Mouse (Mus musculus) heart, adult 2 months (tissue): ENCODE measurements around the gene Irf1.

Experiments
- CTCF ChIP-seq: fragments of 200-600 bp; IDR thresholded peaks from 2 replicates; pipeline ENCODE4 v1.8.1; 2022; ENCODE audit warnings: antibody characterized with exemption, mild to moderate bottlenecking, moderate library complexity
- POLR2A ChIP-seq: fragments of 200-500 bp; IDR thresholded peaks from 2 replicates; pipeline ENCODE4 v1.6.1; 2011; ENCODE audit warnings: mild to moderate bottlenecking, low read depth, low read length, control low read depth; ENCODE audit not compliant: insufficient read depth

DNA sequence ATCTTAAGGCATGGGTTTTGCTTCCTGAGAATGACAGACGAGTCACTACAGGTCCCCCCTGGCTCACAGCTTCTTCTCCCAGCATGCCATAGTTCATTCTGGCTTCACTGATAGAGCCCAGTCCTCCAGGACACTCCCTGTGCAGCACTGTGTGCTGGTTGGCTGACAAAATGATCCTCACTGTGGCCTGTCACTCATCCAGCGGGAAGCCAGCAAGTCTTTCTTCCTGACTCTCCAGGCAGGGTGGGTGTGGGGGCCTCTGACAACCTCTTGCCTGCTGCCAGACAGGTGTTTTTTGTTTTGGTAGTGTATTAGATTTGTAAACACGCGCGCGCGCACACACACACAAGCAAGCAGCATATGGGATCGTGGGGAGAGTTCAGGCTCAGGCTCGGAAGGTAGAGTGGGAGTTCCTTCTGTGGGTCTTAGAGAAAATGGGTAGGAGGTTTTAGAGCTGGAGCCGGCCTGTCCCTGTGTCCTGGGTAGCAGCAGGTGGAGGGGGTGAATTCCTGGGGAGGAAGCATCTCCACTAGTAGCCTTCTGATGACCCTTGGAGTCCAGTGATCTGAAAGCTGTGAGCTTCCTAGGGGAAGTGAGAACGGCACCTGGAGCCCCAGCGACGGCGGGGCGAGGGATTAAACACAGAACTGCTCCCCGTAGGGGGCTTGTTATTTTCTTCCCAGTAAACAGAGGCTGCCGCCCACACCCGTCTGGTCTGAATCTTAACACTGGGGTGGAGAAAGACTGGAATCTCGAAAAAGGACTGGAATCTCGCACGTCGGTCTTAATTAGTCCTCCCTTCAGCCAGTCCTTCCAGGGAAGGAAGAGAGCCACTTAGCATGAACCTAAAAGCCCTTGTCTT lies 10.0 kb upstream of the Irf1 start:
- TF ChIP-seq CTCF (no peak), POLR2A (no peak)
